Mouse (Mus musculus): Measurements from ENCODE around the gene Ssr3.

DNA sequence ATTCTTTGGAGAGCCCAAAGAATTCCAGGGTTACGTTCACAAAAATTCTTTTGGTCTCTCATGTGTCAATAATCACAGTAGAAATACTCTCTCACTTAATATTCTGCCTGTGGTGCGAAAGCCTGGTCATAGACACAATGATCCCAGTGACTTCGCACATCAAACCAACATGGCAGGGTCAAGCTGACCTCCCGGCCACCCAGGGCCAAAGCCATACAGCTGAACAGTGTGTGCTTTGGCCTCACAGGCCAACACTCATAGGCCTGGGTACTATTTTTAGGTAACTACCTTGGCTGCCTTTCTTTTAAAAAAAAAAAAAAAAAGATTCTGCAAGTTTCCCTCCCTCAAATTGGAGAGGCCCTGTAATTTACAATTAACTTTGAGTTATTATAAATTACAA lies 11.3 kb downstream of the Ssr3 start:
- TF ChIP-seq CTCF (IDR thresholded peaks at IDR 0.05; ENCODE audit: extremely low read depth, insufficient read depth, insufficient read length, insufficient replicate concordance): no peak
- no peak for TF ChIP-seq POLR2A (IDR thresholded peaks at IDR 0.05; ENCODE audit: low read depth, low read length)

All from spleen, adult 2 months (tissue).